Mouse (Mus musculus): ENCODE results near the gene Rbpj.
"Not testable (repeated sequence)": the region's sequence is repeated elsewhere in the genome, so short reads cannot be mapped to it uniquely, and the experiment has no call there.

The Rbpj gene

GRCm38 (mm10) chr5:53672352-53672751 is 206.4 kb downstream of the Rbpj start:
- peak; percentile 75 for DNase-seq (ENCODE audit: low read depth)

DNA sequence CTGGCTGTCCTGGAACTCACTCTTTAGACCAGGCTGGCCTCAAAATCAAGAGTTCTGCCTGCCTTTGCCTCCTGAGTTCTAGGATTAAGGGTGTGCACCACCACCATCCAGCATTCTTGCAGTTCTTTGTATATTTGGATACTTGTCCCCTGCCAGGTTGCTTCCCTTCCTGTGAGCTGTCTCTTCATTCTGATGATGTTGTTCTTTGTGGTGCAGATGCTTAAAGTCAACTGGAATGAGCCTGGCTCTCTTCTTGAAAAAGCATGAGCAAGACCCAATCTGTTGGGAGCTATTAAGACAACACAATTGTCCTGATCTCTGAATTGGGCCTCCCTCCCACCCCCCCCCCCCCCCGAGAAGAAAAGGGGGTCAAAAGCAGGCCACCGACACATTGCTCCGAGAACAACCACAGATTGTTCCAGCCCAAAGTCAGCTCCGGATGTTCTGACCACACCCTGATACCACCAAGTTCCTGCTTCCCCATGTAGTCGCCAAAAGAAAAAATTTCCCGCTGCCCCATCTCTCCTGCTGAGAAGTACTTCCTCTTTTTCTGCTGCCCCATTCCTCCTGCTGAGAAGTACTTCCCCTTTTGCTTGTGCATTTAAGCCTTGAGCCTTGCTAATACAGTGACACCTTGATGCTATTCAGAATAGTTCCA is 207.7 kb downstream of the Rbpj start:
- not testable (repeated sequence) for DNase-seq (ENCODE audit: low read depth)

DNA sequence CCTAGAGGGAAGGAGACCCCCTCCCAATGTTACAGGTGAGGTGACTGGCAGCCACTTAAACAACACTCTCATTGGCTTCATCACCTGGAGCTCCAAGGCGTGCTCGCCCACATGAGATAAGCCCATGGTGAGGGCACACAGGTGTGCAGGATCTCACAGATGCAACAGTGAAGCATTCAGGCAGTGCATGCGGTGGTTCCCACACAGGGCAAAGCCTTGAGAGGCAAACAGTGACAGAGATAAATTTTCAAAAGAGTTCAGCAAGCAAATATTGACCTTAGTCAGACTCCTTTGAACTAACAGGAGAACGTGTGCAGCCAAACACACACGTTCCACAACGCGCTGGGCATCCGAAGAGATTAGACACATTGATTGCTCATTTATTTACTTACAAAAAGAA is 210.7 kb downstream of the Rbpj start:
- no peak for DNase-seq (ENCODE audit: low read depth)

- DNase-seq (ENCODE audit: low read depth): no peak
Observed at GRCm38 (mm10) chr5:53678036-53678767, 212.2 kb downstream of the Rbpj start.

DNA sequence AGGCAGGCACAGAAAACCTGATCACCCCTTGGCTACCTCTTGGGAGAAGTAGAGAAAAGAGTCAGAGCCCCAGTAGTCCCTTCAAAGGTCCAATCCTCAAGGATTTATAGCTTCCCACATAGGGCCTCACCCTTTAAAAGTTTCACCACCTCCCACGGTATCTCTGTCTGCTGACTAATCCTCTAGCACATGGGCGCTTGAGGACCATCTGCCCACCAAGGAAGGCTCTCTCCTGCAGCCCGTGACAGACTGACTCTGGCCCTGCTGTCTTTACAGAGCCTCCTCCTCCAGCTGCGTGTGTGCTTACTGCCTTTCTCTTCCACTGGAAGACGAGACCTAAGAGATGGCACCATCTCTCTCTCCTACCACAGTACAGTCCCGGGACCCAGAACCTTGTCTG is 213.7 kb downstream of the Rbpj start:
- no peak for DNase-seq (ENCODE audit: low read depth)

GRCm38 (mm10) chr5:53683916-53684315 is 218.0 kb downstream of the Rbpj start:
- no peak for DNase-seq (ENCODE audit: low read depth)

DNA sequence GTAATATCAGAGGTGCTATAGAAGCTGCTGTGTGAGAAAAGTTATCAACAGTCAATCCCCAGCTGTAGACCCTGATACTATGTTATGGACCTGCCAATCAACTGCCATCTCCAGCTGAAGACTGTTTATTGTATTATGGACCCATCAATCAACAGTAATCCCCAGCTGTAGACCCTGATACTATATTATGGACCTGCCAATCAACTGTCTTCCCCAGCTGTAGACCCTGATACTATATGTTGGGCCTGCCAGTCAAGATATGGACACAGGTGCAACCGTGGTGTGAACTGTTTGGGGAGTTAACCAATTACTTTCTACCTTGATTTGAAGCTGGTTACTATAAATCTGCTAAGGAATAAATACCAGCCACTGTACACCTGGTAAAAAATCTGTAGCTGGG is 218.5 kb downstream of the Rbpj start:
- DNase-seq (ENCODE audit: low read depth): no peak

DNA sequence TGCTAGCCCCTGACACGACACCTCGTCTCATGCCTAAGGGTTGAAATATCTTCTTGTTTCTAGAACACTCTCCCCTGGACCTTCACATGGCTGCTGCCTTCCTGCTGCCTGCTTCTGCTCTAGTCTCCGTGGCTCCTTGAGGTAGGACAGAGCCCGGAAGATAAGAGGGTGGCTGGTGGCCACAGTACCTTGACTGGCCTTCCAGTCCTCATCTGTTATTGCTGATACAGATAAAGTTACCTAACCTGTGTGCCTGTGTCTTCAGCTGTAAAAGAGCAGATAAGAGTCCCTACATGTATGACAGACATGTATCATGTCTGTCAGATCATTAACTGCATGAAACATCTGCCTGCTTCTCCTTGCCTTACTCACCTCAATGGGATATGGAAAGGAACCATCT is 219.7 kb downstream of the Rbpj start:
- no peak for DNase-seq (ENCODE audit: low read depth)

- DNase-seq (ENCODE audit: low read depth): no peak
Observed at GRCm38 (mm10) chr5:53686379-53686778, 220.4 kb downstream of the Rbpj start.

- DNase-seq (ENCODE audit: low read depth): no peak
Observed at GRCm38 (mm10) chr5:53688326-53688725, 222.4 kb downstream of the Rbpj start.

GRCm38 (mm10) chr5:53691577-53691976 is 225.6 kb downstream of the Rbpj start:
- no peak for DNase-seq (ENCODE audit: low read depth)

DNA sequence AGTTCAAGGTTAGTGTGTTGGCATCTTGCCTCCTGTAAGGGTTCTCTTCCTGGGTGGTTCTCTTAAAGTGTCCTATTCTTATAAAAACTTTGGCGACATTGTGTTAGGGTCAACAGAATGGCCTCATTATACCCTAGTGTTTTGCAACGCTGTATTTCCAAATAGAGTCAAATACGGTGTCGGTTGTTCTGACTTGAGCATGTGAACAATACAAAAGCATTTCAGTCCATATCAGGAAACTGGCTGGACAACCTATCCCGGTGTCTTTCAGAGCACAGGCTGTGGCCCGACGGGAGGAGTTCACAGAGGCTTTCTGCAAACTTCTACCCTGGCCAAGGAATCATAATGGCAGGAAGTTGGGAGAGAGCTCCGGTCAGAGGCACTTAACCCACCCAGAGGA is 226.1 kb downstream of the Rbpj start:
- DNase-seq (ENCODE audit: low read depth): no peak

DNA sequence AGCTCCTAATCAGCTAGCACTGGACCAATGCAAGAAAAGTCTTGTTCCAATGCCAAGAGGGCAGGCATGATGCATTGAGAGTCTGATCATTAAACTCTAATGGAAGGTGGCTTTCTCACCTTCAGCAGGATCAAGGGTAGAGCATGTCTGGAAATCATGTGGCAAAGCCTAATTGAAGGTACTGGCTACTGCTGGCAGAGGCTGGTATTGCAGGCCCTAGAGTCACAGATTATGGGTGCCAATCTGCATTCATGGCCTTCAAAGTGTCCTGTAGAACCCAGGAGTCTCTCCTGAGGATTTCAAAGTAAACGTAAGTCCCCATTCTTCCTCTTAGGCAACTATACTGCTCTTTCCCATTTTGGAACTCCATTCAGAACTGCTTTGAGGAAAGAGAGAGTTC is 226.7 kb downstream of the Rbpj start:
- DNase-seq (ENCODE audit: low read depth): no peak

GRCm38 (mm10) chr5:53696701-53697100 is 230.7 kb downstream of the Rbpj start:
- no peak for DNase-seq (ENCODE audit: low read depth)

- DNase-seq (ENCODE audit: low read depth): no peak
Observed at GRCm38 (mm10) chr5:53697794-53698193, 231.8 kb downstream of the Rbpj start.

- no peak for DNase-seq (ENCODE audit: low read depth)
Observed at GRCm38 (mm10) chr5:53702686-53703085, 236.7 kb downstream of the Rbpj start.

All from naive thymus-derived CD4-positive, alpha-beta T cell, adult 2 months (primary cell).